Mouse (Mus musculus) kidney, postnatal 36 days (tissue): ENCODE results near the gene Nxph3.

Experiments
- DNase-seq, 2 experiments: peaks; one replicate each; pipeline ENCODE4 v3.0.0; 2021 to 2022; ENCODE audit warnings: mixed read lengths in 2 of 2

Gene Nxph3

DNA sequence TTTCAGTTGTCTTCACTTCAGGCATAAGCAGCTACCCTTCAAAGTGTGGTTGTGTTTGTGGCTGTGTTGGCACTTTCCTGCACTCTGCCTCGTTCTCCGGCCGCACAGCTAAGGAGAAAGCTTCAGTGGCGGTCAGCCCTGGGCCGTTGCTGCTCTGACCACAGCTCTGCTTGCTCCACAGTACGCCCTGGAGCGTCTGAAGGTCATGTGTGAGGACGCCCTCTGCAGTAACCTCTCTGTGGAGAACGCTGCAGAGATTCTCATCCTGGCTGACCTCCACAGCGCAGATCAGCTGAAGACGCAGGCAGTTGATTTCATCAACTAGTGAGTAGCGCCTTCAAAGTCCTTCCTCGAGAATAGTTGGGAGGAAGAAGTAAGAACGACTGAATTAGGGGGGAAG lies 24.3 kb downstream of the Nxph3 start:
- peak in 1 of 2 experiments; percentile 25 for DNase-seq

DNA sequence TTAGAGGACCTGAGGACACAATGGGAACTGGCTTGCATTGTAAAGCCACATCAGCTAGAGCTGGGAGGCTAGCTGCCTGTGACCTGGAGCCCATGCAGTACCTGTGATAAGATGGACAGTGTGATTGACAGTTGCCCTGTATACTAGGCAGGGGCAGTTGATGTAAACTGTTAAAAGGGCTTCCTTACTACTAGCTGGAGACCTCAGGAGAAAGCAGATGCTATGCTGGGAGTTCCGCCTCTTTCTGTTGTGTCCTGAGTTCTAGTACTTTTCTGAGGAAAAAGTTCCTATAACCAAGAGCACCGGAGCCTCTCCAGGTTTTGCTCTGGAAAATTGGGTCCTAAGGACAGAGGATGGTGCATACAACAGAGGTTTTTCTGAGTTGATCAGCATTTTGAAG lies 27.1 kb downstream of the Nxph3 start:
- DNase-seq, result no peak

DNA sequence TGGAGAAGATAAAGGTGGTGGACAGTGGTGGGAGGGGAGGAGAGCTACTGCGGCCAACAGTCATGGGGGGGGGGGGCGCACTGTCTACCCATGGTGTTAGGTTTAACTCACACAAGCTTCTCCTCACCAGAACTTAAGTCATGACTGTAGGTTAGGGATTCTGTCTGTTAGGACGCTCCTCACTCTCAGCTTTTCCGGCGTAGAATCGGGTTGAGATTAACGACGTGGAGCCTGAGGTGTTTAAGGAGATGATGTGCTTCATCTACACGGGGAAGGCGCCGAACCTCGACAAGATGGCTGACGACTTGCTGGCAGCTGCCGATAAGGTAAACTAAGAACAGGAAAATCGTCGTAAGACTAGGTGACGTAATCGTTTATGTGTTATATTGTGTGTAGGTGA lies 28.7 kb downstream of the Nxph3 start:
- DNase-seq, result no peak

DNA sequence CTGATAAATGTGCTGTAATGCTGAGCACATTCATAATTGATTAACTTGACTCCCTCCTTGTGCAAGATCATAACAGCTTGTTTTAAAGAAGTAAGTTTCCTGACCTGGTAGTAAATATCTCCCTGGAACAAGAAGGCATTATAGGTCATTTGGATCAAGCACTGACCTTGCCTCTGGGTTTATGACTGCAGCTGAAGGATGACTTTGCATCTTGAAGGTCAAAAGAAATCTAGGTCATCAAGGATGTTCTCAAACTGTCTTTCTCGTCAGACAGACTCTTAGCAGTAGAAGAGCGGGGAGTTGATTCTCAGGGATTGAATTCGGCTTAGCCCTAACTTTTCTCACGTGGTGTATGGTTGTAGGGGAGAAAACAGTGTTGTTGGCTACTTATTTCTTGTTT lies 33.7 kb downstream of the Nxph3 start:
- no peak for DNase-seq

DNA sequence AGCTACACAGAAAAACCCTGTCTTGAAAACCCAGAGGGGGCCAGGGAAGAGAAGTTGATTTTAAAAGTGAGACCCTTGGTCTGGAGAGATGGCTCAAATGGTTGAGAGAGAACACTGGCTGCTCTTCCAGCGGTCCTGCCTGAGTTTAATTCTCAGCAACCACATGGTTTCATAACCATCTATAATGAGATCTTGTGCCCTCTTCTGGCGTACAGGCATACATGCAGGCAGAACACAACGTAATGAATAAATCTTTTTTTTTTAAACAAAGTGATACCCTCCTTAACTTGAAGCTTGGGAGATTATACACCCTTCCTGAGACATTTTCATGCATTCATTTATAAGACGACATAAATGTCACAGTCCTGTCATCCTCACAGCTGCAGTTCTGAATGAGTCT lies 34.9 kb downstream of the Nxph3 start:
- DNase-seq, result no peak

DNA sequence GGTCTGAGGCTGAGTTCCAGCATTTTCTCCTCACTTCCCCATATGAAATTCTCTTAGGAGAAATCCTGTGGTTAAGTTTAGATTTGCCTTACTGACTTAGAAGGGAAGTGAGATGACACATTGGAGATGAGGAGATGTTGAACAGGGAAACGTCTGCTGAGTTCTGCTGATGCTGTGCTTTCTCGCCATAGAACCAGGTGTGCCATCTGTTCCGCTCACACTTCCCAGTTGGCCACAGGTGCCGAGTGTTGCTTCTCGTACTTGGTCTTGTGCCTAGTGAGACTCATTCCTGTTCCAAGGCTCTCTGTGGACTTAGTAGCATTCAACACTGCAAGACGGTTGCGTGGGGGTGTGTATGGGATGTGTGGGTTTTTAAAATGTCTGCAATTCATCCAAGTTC lies 38.0 kb downstream of the Nxph3 start:
- DNase-seq, result no peak

DNA sequence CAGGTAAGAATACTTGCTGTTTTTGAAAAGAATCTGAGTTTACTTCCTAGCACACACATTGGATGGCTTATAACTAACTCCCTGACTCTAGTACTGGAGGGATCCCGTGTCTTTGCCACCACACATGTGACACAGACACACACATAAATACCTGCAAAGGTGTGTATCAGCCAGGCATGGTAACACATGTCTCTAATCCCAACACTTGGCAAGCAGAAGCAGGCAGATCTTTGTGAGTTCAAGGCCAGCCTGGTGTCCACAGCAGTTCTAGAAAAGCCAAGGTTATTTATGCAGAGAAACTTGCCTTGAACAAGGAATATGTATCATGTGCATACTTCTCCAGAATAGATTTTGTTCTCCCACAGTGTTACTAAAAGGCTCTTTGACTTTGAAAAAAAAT lies 40.9 kb downstream of the Nxph3 start:
- DNase-seq, result no peak

DNA sequence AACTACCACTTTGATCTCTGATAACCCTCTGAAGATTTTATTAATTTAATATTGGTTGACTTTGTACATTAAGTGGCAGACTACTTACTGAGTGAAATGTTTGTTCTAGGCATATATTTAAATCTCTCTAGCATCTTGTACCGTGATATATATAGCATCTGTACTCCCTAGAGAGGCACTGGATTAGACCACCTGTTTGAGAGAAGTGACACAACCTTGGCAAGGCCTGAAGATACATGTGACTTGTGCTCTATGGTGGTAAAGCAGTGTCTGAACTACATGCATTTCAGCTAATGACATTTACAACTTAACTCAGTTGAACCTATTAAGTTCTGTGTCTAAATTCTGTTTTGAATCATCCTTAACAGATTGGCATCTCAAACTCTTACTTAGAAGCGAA lies 41.4 kb downstream of the Nxph3 start:
- no peak for DNase-seq

DNA sequence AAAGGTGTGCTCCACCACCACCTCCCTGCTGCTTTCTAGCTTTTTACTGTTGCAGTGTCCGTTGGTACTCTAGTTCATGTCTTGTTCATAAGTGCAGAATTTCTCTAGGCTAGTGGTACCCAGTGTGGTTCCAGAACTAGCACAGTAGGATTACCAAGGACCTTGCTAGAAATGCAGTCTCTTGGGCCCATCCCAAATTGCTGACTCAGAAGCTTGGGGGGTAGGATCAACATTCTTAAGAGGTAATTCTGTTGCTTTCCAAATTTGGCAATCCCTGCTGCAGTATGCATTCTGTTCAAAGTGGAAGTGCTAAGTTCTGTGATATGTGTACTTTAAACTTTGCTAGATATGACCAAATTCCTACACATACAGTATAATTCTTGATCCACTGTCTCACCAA lies 46.6 kb downstream of the Nxph3 start:
- no peak for DNase-seq

DNA sequence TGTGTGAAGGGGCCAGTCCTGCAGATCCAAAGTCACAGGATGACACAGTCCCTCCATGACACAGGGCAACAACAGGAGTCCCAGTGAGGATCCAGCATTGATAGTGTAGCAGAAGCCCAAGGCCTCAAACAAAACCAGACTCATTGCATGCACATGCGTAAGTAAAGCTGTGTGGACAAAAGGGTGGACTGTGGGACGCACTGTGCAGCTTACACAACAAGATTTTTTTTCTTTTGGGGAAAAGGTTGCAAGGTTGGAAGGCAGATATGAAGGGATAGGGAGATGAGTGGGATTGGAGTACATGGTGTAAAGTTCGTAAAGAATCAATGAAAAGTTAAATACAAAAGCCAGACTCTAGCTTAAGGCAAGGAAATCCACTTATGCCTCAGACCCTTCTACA lies 52.2 kb downstream of the Nxph3 start:
- DNase-seq, result no peak

DNA sequence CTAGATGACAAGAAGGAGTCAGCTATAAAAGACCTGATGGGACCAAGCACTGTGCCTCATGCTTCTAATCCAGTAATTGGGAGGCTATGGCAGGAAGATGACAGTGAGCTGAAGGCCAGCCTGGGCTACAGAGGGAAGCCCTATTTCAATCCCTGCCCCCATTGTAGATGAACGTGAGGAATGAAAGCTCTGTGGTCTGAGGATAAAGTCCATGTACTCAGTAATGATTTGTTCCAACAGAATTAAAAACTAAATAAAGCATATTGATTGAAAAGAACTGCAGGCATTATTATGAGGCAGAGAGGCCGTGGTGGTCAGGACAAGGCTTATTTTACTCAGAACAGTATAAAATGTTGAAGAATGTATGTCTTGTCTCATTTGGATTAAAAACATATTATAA lies 53.5 kb downstream of the Nxph3 start:
- no peak for DNase-seq
